Mouse (Mus musculus): ENCODE data around the gene Mrgpra4.

Mrgpra4 gene

GRCm38 (mm10) chr7:47981995-47982394, at the start of gene Mrgpra4:
Gene Mrgpra4 (minus strand): TSS chr7:47982095.
- no peak for DNase-seq (ENCODE audit: low read depth)

DNA sequence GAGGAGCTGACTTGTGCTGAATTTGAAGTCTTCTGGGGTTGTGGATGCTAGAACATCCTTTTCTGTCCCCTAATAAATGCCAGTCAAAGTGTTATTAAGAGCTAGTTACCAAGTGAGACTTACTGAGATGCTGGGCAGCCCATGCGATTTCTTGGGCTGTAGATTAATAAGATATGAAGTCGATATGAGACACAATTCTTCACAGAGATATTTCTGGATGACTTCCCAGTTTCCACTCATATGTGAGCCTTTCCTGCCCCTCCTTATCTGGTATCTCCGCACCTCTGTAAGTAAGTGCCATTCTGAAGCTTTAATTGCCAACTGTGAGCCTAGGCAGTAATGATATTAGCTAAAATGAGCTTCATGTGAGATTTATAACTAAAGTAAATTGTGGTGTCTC, 45.6 kb upstream of the Mrgpra4 start, which contains the start of gene Mrgprx1:
Gene Mrgprx1 (minus strand): TSS at position 101 of the 400 bp plus-strand sequence.
- DNase-seq (ENCODE audit: low read depth) = no peak

DNA sequence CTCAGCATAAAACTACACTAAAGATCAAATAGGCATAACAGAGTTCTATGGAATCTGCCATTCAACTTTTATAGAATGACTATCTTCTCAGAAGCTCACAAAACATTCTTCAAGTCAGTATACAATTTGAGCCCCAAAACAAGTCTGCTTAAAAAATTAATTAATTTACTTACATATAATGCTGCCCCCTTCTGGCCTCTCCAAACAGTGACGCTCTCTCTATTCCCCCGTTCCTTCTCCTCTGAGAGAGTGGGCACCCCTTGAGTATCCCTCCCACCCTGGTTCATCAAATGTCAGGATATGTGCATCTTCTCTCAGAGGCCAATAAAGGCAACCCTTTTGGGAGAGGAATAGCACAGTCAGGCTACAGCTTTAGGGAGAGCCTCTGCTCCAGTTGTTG, 36.0 kb upstream of the Mrgpra4 start:
- DNase-seq (ENCODE audit: low read depth) = no peak

DNA sequence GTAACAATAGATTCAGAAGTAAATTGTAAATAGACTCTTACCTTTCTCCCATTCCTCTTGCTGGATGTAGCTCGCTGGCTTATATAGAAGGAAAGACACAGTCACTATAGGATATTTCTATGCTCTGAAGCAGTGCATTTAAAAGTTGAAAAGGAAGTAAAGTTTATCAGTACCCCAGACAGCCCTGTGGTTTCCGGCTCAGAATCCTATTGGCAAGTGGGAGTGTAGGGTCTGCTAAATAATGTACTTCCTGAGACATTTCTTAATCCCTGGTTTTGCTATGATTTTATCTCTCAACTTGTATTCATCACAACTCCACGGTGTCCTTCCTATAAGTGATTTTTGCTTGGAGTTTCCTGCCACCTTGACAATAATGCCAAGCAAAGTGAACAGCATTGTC, 13.8 kb upstream of the Mrgpra4 start:
- no peak for DNase-seq (ENCODE audit: low read depth)

DNA sequence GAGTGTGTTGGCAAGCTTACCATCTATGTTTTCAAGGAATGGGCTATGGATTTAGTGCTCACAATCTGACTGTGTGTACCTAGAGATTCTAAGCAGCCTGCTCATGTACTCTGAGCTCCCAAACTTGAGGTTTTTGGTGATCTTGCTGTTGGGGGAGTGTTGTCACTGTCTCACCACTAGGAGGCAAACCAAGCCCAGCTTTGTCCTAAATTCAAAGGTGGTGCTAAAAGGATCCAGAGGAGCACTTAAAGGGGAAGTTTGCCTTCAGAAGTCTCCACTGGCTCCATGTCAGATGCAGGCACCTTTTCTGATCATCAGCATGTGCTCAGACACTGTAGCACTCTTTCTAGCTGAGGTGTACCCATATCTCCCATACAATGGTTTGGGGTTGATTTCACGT, 4.9 kb upstream of the Mrgpra4 start:
- no peak for DNase-seq (ENCODE audit: low read depth)
